ENCODE assay signal across 11 mouse cellular contexts in the genomic region with DNA sequence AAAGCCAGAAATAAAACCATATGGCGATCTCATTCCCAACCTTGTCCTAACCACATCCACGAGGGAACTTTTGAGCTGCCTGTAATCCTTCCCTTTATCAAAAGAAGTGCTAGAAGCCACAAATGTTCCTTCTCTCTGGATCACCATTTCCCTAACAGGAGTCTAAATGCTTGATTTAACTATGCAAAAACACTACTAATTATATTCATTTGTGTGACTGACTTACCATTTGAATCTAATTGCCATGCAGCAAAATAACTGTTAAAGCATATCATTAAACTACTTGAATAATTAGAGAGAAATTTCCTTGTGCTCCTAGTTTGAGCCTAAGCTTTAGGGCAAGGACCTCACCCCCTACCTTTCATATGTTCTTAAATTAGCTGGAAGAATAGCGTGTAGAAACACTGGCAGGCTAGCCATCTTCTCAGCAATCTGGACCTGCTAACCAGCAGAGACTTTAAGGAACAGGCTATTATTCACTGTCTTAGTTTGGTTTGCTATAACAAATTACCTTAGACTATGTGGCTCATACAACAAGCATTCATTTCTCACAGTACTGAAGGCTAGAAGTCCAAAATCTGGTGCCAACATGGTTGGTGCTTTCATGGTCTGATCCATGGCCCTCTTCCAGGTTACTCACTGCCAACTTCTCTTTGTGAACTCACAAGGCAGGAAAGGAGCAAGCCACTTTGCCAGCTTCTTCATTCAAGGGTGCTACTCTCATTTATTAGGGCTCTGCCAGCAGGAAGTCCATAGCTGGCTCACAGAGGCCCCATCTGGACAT.
DNase-seq lines count a peak whose midpoint lies in the region; ATAC-seq lines count a peak whose summit lies in the region.
"Had no signal": no experiment of that assay in that cellular context is flagged by ENCODE, and none has a peak within 500 bp of the region (broad histone marks: within the 10 kb centered on the region; RNA-seq: fewer than 3 reads in every experiment).

No protein-coding gene starts in this region.

- no peak for ATAC-seq in heart, embryonic 12.5 days (ENCODE audit: insufficient number of reproducible peaks, low FRiP score)
- ATAC-seq in kidney, embryonic 16.5 days (ENCODE audit: low FRiP score, low TSS enrichment): no peak
- ATAC-seq: intestine, embryonic 16.5 days; Patski had no signal

- no peaks in the 10 kb centered on the region for H3K9me3 ChIP-seq in heart, embryonic 12.5 days (replicated peaks)
- no peaks in the 10 kb centered on the region for H3K9me3 ChIP-seq in kidney, embryonic 16.5 days (ENCODE audit: low read length)

- no peaks in the 10 kb centered on the region for H3K4me1 ChIP-seq in heart, embryonic 12.5 days (replicated peaks)
- no peaks in the 10 kb centered on the region for H3K4me1 ChIP-seq in kidney, embryonic 16.5 days (ENCODE audit: insufficient read depth, low read length)

- H3K9ac ChIP-seq in heart, embryonic 12.5 days: no peak overlapping the region
- no peak overlapping the region for H3K9ac ChIP-seq in kidney, embryonic 16.5 days (replicated peaks; ENCODE audit: low read length)

- H3K27ac ChIP-seq in heart, embryonic 12.5 days (ENCODE audit: poor library complexity, severe bottlenecking): no peak overlapping the region
- no peak overlapping the region for H3K27ac ChIP-seq in kidney, embryonic 16.5 days (ENCODE audit: low read length)

- H3K4me2 ChIP-seq in heart, embryonic 12.5 days: no peak overlapping the region
- no peak overlapping the region for H3K4me2 ChIP-seq in kidney, embryonic 16.5 days (replicated peaks; ENCODE audit: low read depth, low read length)

- H3K36me3 ChIP-seq in heart, embryonic 12.5 days: no peaks in the 10 kb centered on the region
- no peaks in the 10 kb centered on the region for H3K36me3 ChIP-seq in kidney, embryonic 16.5 days (ENCODE audit: insufficient read depth, low read length)

- no peak overlapping the region for H3K4me3 ChIP-seq in heart, embryonic 12.5 days
- H3K4me3 ChIP-seq in kidney, embryonic 16.5 days (ENCODE audit: low read length): no peak overlapping the region

- WGBS in heart, embryonic 12.5 days: 79% methylated on average over 3 of the region's 3 CpGs
- 80% methylated on average over 3 of the region's 3 CpGs for WGBS in kidney, embryonic 16.5 days

- DNase-seq in adrenal gland, adult 2 months: peak; percentile 25
- no peak for DNase-seq in adrenal gland, adult 18-20 months (ENCODE audit: low spot score in 2 of 2)
- peak; percentile 7 for DNase-seq in heart, postnatal 4 days
- DNase-seq in adrenal gland, postnatal 10 days: peak; percentile 50
- DNase-seq in layer of hippocampus, postnatal 10 days (ENCODE audit: low spot score in 2 of 2): peak; percentile 60 to 63
- no peak for DNase-seq in spleen, postnatal 10 days (ENCODE audit: low spot score in 2 of 2)
- DNase-seq: lung, postnatal 36 days had no signal

- no peaks in the 10 kb centered on the region for H3K27me3 ChIP-seq in heart, embryonic 12.5 days (replicated peaks)
- H3K27me3 ChIP-seq in kidney, embryonic 16.5 days (ENCODE audit: insufficient read depth, low read length): no peaks in the 10 kb centered on the region

Comparison
In these comparisons a context has a peak if more than half of its experiments do, and no peak if none do; other contexts are left out.
1. DNase-seq: peak in adrenal gland, adult 2 months (single experiment), heart, postnatal 4 days (single experiment), adrenal gland, postnatal 10 days (single experiment) and layer of hippocampus, postnatal 10 days (2 of 2); none in adrenal gland, adult 18-20 months (0 of 2) and spleen, postnatal 10 days (0 of 2).